Mouse (Mus musculus): ENCODE data around the gene Stk32b. TPM values are rescaled to one million over a fixed set of nuclear protein-coding genes. Genes with fewer than 3 reads are reported as not detected.

The Stk32b gene
- polyA plus RNA-seq (2012; ENCODE audit: insufficient read depth, insufficient read length, missing spikeins) = 0.40 TPM in 1 of 2 replicates, not detected in the other

DNA sequence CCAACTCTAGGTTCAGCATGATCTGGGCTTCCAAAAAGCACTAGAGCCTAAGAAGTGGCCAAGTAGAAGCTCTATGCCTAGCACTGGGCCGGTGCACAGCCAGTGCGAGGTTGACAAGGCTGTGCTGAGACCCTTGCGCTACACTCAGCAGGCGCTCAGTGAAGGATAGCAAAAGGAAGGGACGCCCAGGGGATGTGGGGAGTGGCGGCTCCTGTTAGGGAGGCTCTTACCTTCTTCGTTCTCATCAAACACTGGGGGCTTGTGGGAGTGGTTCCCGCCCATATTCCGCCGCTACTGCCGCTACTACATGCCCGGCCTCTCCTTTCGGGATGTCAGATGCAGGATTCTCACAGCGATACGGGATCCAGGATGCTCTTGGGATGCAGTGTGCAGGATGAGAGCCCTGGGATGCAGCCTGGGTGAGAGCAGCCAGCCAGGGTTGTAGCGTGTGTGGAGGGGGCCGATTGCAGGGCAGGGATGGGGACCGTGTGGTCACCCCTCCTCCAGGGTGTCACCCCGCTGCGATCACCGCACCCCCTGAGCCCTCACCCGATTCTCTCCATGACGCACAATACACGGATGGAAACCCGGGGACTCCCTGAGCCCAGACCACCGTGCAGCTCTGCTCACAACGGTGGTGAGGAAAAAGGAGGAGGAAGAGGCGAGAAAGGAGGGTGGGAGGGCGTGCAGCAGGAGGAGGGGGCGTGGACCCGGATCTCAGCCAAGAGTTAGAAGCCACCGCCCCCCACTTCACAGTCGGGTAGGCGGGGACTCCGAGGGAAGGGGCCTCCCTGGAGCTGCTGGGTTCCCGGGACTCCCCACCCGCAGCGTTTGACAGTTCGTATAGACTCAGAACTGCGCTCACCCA is at the start of gene Stk32b:
Stk32b (minus strand) TSS at position 667 of the 868 bp plus-strand sequence.
- no peaks in the 10 kb centered on the region; the same call in 1 of the 2 replicates for H3K4me1 ChIP-seq (ENCODE audit: control insufficient read depth, insufficient read depth, insufficient read length, low read length)
- no peak within 1 kb of the TSS; the same call in 1 of the 2 replicates for H3K4me3 ChIP-seq (ENCODE audit: insufficient read depth, low read depth, low read length)
- H3K27ac ChIP-seq (replicated peaks; ENCODE audit: low read depth, low read length) = no peak within 1 kb of the TSS

DNA sequence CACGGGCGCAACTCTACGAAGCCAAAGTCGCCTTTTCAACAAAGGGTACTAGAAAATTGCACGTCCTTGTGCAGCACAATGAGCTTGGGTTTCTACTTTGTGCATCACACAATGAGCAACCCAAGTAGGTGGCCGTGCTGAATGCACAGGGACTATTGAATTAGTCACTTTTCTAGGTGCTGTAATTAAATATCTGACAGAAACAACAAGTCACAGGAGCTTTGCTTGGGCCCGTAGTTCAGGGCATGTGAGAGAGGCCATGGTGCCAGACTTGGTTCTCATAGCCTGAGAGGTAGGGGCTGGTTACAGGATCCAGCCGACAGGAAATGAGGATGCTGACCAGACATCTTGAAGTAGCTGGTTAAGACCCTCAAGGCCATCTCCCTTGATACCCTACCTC is 48.9 kb upstream of the Stk32b start:
- Histone ChIP-seq H3K4me3 (ENCODE audit: insufficient read depth, low read depth, low read length) (no peak overlapping the region), H3K27ac (replicated peaks; ENCODE audit: low read depth, low read length) (no peak overlapping the region), H3K4me1 (ENCODE audit: control insufficient read depth, insufficient read depth, insufficient read length, low read length) (no peaks in the 10 kb centered on the region)

- no peaks in the 10 kb centered on the region for H3K4me1 ChIP-seq (ENCODE audit: control insufficient read depth, insufficient read depth, insufficient read length, low read length)
- H3K4me3 ChIP-seq (ENCODE audit: insufficient read depth, low read depth, low read length) = no peak overlapping the region
- H3K27ac ChIP-seq (replicated peaks; ENCODE audit: low read depth, low read length) = no peak overlapping the region
These were observed 45.1 kb upstream of the Stk32b start for GRCm38 (mm10) chr5:37762046-37762445.

DNA sequence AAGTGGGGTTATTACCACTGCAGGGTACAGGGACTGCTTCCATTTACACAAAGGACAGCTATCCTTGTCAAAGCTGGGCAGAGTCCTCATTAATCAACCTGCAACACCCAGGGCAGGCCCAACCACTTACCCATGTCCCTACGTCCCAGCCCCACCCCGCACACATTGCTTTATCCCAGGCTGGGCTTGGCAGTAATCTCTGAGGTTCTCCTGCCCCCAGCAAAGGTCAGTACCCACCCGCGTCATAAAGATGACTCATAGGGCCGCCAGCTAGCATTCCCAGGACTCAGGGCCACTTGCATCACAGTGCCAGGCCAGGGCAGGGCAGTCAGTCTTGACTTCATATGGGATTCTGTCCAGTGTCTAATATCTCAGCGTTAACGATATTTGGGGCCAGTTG is 36.4 kb upstream of the Stk32b start:
- Histone ChIP-seq H3K27ac (replicated peaks; ENCODE audit: low read depth, low read length) (no peak overlapping the region), H3K4me3 (ENCODE audit: insufficient read depth, low read depth, low read length) (no peak overlapping the region), H3K4me1 (ENCODE audit: control insufficient read depth, insufficient read depth, insufficient read length, low read length) (no peaks in the 10 kb centered on the region)

GRCm38 (mm10) chr5:37752027-37752967 is 35.3 kb upstream of the Stk32b start:
- no peak overlapping the region for H3K4me3 ChIP-seq (ENCODE audit: insufficient read depth, low read depth, low read length)
- no peak overlapping the region for H3K27ac ChIP-seq (replicated peaks; ENCODE audit: low read depth, low read length)
- no peaks in the 10 kb centered on the region for H3K4me1 ChIP-seq (ENCODE audit: control insufficient read depth, insufficient read depth, insufficient read length, low read length)

DNA sequence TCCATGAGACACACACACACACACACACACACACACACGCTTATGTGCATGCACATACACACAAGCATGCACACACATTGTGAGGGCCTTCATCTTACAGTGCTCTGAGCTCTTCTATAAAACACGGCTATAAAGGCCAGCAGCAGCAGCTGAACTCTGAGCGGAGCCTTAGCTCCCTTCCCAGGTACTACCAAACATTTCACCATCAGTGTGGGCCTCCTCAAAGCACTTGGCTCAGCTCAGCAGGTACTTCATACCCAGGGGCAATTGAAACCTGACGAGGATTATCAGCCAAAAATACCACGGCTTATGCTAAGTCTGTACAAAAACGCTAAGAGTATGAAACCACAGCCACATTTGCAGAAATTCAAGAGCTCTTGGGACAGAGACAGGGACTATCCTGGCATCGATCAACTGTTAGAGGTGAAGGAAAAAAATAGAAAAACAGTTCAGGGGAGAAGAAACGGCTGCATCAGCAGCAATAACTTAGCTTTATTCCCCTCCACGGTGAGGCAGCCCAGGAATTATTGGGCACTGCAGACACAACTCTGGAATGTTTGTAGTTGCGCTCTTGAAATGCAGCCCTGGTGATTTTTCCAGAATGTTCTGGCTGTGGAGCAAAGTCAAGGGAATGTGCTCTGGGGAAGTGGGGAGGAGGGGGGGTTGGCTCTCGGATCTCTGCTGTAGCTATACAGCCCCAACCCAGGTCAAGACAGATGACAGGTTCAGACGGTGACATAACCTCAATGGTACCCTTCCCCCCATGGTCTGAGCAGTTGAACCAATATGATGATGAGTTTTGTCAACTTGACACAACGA is 27.1 kb upstream of the Stk32b start:
- no peak overlapping the region for H3K4me3 ChIP-seq (ENCODE audit: insufficient read depth, low read depth, low read length)
- H3K4me1 ChIP-seq (ENCODE audit: control insufficient read depth, insufficient read depth, insufficient read length, low read length) = no peaks in the 10 kb centered on the region
- no peak overlapping the region for H3K27ac ChIP-seq (replicated peaks; ENCODE audit: low read depth, low read length)

DNA sequence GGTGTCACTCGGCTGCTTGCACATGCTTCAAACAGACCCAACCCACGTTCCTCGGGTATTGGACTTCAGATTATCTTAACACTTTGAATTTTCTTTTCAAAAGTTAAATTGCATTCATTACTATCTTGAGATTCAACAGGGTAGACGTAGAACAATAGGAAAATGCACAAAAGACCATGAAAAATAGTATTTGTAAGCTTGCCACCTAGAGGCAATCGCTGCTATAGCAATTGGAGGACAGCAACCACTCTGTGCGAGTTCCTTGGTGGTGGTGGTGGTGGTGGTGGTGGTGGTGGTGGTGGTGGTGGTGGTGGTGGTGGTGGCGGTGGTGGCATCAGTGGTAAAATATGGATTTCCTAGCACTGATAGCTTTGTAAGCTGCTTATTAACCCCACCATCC is 19.2 kb upstream of the Stk32b start:
- Histone ChIP-seq H3K4me1 (ENCODE audit: control insufficient read depth, insufficient read depth, insufficient read length, low read length) (no peaks in the 10 kb centered on the region), H3K27ac (replicated peaks; ENCODE audit: low read depth, low read length) (no peak overlapping the region), H3K4me3 (ENCODE audit: insufficient read depth, low read depth, low read length) (no peak overlapping the region)

- Histone ChIP-seq H3K27ac (replicated peaks; ENCODE audit: low read depth, low read length) (no peak within 1 kb of the TSS), H3K4me1 (ENCODE audit: control insufficient read depth, insufficient read depth, insufficient read length, low read length) (no peaks in the 10 kb centered on the region), H3K4me3 (ENCODE audit: insufficient read depth, low read depth, low read length) (no peak within 1 kb of the TSS)
These were observed 18.3 kb upstream of the Stk32b start, which contains the start of gene Cytl1 for GRCm38 (mm10) chr5:37735224-37735623. Gene Cytl1, plus strand, starts transcription at chr5:37735519.

- no peaks in the 10 kb centered on the region for H3K4me1 ChIP-seq (ENCODE audit: control insufficient read depth, insufficient read depth, insufficient read length, low read length)
- 0 out of 2 replicates have a peak overlapping the region, but pooled peaks have one; percentile 13 for H3K27ac ChIP-seq (replicated peaks; ENCODE audit: low read depth, low read length)
- no peak overlapping the region for H3K4me3 ChIP-seq (ENCODE audit: insufficient read depth, low read depth, low read length)
These were observed 13.8 kb upstream of the Stk32b start for GRCm38 (mm10) chr5:37730781-37731180.

DNA sequence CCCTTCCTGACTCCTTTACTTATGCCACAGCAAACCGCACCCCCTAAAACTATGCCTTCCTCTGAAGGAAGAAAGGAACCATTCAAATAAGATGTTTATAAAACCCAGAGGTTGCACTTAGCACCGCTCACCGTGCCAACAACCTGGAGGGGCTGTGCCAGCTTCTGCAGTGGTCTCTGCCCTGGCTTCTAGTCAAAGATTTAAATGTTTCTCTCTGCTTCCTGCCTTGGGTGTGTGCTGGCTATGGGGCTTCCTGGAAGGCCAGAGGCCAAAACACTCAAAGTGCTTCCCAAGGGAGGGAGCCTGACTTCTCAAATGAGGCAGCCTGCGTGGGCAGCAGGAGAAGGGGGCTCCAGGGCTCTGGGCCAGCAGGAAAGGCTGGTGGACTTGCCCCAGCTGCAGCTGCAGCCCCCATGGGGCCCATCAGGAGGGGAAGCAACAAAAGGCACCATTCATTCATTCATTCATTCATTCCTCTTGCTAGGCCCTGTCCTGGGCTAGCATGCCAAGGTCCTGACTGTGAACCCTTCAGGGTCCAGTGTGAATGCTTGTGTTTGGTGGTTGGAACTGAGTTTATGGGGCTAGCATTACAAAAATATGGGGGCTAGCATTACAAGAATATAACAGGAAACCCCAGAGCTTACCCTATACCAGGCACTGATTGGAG is 8.4 kb upstream of the Stk32b start:
- H3K27ac ChIP-seq (replicated peaks; ENCODE audit: low read depth, low read length) = no peak overlapping the region
- H3K4me3 ChIP-seq (ENCODE audit: insufficient read depth, low read depth, low read length) = no peak overlapping the region
- no peaks in the 10 kb centered on the region for H3K4me1 ChIP-seq (ENCODE audit: control insufficient read depth, insufficient read depth, insufficient read length, low read length)

DNA sequence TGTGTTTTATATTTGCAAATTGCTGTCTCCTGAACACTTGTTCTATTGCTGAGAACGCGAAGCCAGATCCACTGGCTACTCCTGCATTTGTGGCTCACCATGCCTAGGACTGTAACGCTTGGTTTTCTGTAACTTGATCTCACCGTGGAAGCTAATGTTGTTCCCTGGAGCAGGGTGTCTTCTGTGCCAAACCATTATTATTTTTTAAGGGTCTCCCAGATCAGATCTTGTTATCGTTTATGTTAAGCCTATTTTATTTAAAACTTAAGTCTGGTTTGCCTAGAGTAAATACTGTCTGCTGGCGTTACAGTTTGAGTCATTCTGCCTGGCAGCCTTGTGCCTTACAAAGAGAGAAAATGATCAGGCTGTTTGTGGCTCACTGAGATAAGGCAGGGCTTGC is 3.7 kb upstream of the Stk32b start:
- Histone ChIP-seq H3K27ac (replicated peaks; ENCODE audit: low read depth, low read length) (no peak overlapping the region), H3K4me1 (ENCODE audit: control insufficient read depth, insufficient read depth, insufficient read length, low read length) (no peaks in the 10 kb centered on the region; the same call in 1 of the 2 replicates), H3K4me3 (ENCODE audit: insufficient read depth, low read depth, low read length) (no peak overlapping the region)

- H3K4me1 ChIP-seq (ENCODE audit: control insufficient read depth, insufficient read depth, insufficient read length, low read length) = no peaks in the 10 kb centered on the region; the same call in 1 of the 2 replicates
- H3K4me3 ChIP-seq (ENCODE audit: insufficient read depth, low read depth, low read length) = no peak overlapping the region
- H3K27ac ChIP-seq (replicated peaks; ENCODE audit: low read depth, low read length) = no peak overlapping the region
These were observed 503 bp upstream of the Stk32b start for GRCm38 (mm10) chr5:37717384-37717963.

GRCm38 (mm10) chr5:37709257-37709904 is 7.6 kb downstream of the Stk32b start:
- Histone ChIP-seq H3K4me1 (ENCODE audit: control insufficient read depth, insufficient read depth, insufficient read length, low read length) (no peaks in the 10 kb centered on the region), H3K4me3 (ENCODE audit: insufficient read depth, low read depth, low read length) (no peak overlapping the region), H3K27ac (replicated peaks; ENCODE audit: low read depth, low read length) (no peak overlapping the region)

All from brown adipose tissue, adult 24 weeks (tissue).